In the genomic region with DNA sequence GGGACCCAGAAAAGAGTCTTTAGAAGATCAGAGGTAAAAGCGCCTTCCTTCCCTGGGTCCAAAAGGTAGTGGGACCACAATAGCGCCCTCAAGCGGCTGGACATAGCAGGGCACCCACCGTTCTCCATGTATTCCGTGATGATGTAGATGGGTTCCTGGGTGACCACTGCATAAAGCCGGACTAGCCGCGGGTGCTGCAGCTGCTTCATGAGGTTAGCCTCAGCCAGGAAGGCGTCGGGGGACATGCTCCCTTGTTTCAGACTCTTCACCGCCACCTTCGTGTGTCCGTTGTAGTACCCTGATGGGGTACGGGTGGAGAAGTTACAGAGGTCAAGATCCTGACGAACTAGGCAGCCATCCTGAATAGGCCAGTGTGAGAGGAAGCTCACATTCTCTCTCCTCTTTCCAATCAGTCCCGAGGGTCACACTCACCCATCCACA, we compare ENCODE assay signal across 8 mouse cellular contexts. TPM values are rescaled to one million over a fixed set of nuclear protein-coding genes. Genes with fewer than 3 reads are reported as not detected.
DNase-seq lines count a peak whose midpoint lies in the region; ATAC-seq and TF ChIP-seq lines count a peak whose summit lies in the region.

No protein-coding gene starts in this region.

- no peak for TF ChIP-seq EP300 in lung, postnatal 0 days (IDR thresholded peaks at IDR 0.05)

- no peaks in the 10 kb centered on the region for H3K27me3 ChIP-seq in heart, embryonic 16.5 days (ENCODE audit: control insufficient read depth, insufficient read depth, low read length)
- H3K27me3 ChIP-seq in lung, postnatal 0 days (replicated peaks; ENCODE audit: insufficient read depth, low read length): no peaks in the 10 kb centered on the region

- ATAC-seq in heart, embryonic 16.5 days (replicated peaks; ENCODE audit: extremely low read depth, insufficient read depth, low FRiP score): 0 out of 2 replicates have a peak, but pooled peaks have one; percentile 5
- ATAC-seq in lung, postnatal 0 days: peak; percentile 46
- peak; percentile 54; the same call in 1 of the 2 replicates for ATAC-seq in neutrophil, adult 5-6 weeks (ENCODE audit: extremely low read depth, insufficient number of reproducible peaks, low FRiP score, poor library complexity, severe bottlenecking)

- H3K9me3 ChIP-seq in heart, embryonic 16.5 days (replicated peaks; ENCODE audit: control insufficient read depth, low read length): no peaks in the 10 kb centered on the region
- H3K9me3 ChIP-seq in lung, postnatal 0 days (ENCODE audit: low read length): no peaks in the 10 kb centered on the region

- peaks cover 11% of the 10 kb centered on the region for H3K4me1 ChIP-seq in heart, embryonic 16.5 days (ENCODE audit: control insufficient read depth, insufficient read depth, low read length)
- H3K4me1 ChIP-seq in lung, postnatal 0 days (ENCODE audit: insufficient read depth, low read depth, low read length): peaks cover 12% of the 10 kb centered on the region; the same call in 1 of the 2 replicates

- H3K4me3 ChIP-seq in heart, embryonic 16.5 days (ENCODE audit: low read length): peak overlapping the region; percentile 60
- peak overlapping the region; percentile 49 for H3K4me3 ChIP-seq in lung, postnatal 0 days (ENCODE audit: low read depth, low read length)

- peak; percentile 85 for DNase-seq in 416B (ENCODE audit: low read depth)
- DNase-seq in adrenal gland, adult 2 months: peak; percentile 77
- peak; percentile 84 for DNase-seq in embryo, embryonic 10 days (ENCODE audit: low spot score)
- peak; percentile 41 to 79 for DNase-seq in kidney, postnatal 36 days
- DNase-seq in lung, postnatal 0 days (ENCODE audit: low spot score): peak; percentile 61
- peak; percentile 75 for DNase-seq in thymus, postnatal 4 days

- peak; percentile 80 for TF ChIP-seq CTCF in lung, postnatal 0 days (IDR thresholded peaks at IDR 0.05)

- H3K4me2 ChIP-seq in heart, embryonic 16.5 days (ENCODE audit: low read depth, low read length): peak overlapping the region; percentile 94
- peak overlapping the region; percentile 89 for H3K4me2 ChIP-seq in lung, postnatal 0 days (replicated peaks; ENCODE audit: low read depth, low read length)

- no peak overlapping the region for H3K27ac ChIP-seq in heart, embryonic 16.5 days (ENCODE audit: low read length)
- H3K27ac ChIP-seq in lung, postnatal 0 days (ENCODE audit: low read length): no peak overlapping the region

- H3K36me3 ChIP-seq in heart, embryonic 16.5 days (ENCODE audit: control insufficient read depth, insufficient read depth): no peaks in the 10 kb centered on the region
- H3K36me3 ChIP-seq in lung, postnatal 0 days (ENCODE audit: insufficient read depth, low read length): no peaks in the 10 kb centered on the region

- H3K9ac ChIP-seq in heart, embryonic 16.5 days (ENCODE audit: low read length): peak overlapping the region; percentile 72
- H3K9ac ChIP-seq in lung, postnatal 0 days (replicated peaks; ENCODE audit: low read depth): no peak overlapping the region

- WGBS in heart, embryonic 16.5 days: 9% methylated on average over 16 of the region's 16 CpGs
- WGBS in lung, postnatal 0 days: 3% methylated on average over 16 of the region's 16 CpGs

RNA-seq across cellular contexts. Expression of a gene that starts 12.9 kb away (rescaled TPM):
- 10 to 100 TPM; 44.4 to 53.9 TPM for total RNA-seq in adrenal gland, adult 2 months (2021)
- 17.2 and 18.4 TPM in 2 replicates for polyA plus RNA-seq in adrenal gland, adult 2 months (2012; rRNA removed)
- polyA plus RNA-seq in heart, embryonic 16.5 days (2015; fragmentation: Nextera tagmentation; extraction: Ambion mirVana): 123 and 139 TPM in 2 replicates
- polyA plus RNA-seq in lung, postnatal 0 days (2015; fragmentation: Nextera tagmentation; extraction: Ambion mirVana): 101 and 110 TPM in 2 replicates
- total RNA-seq in neutrophil, adult 5-6 weeks (2017): 81.6 and 87.7 TPM in 2 replicates

RNA-seq across cellular contexts. Expression of a gene that starts 18.0 kb away (rescaled TPM):
- total RNA-seq in adrenal gland, adult 2 months (2021): 1 to 10 TPM; 3.2 to 4.1 TPM
- polyA plus RNA-seq in adrenal gland, adult 2 months (2012; rRNA removed): 1.2 and 1.7 TPM in 2 replicates
- polyA plus RNA-seq in heart, embryonic 16.5 days (2015; fragmentation: Nextera tagmentation; extraction: Ambion mirVana): 45.9 and 121 TPM in 2 replicates
- polyA plus RNA-seq in lung, postnatal 0 days (2015; fragmentation: Nextera tagmentation; extraction: Ambion mirVana): 2.5 TPM in 2 replicates
- total RNA-seq in neutrophil, adult 5-6 weeks (2017): 54.2 and 70.1 TPM in 2 replicates

RNA-seq across cellular contexts. Expression of a gene that starts 22.9 kb away (rescaled TPM):
- total RNA-seq in adrenal gland, adult 2 months (2021): 10 to 100 TPM; 29.6 to 31.1 TPM
- polyA plus RNA-seq in adrenal gland, adult 2 months (2012; rRNA removed): 53.7 and 75.5 TPM in 2 replicates
- 5.1 and 5.7 TPM in 2 replicates for polyA plus RNA-seq in heart, embryonic 16.5 days (2015; fragmentation: Nextera tagmentation; extraction: Ambion mirVana)
- 3.2 and 4.5 TPM in 2 replicates for polyA plus RNA-seq in lung, postnatal 0 days (2015; fragmentation: Nextera tagmentation; extraction: Ambion mirVana)
- 0.98 TPM in 1 of 2 replicates, not detected in the other for total RNA-seq in neutrophil, adult 5-6 weeks (2017)

RNA-seq across cellular contexts. Expression of a gene that starts 42.1 kb away (rescaled TPM):
- total RNA-seq in adrenal gland, adult 2 months (2021): 10 to 100 TPM; 39.8 to 46.4 TPM
- polyA plus RNA-seq in adrenal gland, adult 2 months (2012; rRNA removed): 48.8 and 67.4 TPM in 2 replicates
- polyA plus RNA-seq in heart, embryonic 16.5 days (2015; fragmentation: Nextera tagmentation; extraction: Ambion mirVana): 262 and 287 TPM in 2 replicates
- 175 and 224 TPM in 2 replicates for polyA plus RNA-seq in lung, postnatal 0 days (2015; fragmentation: Nextera tagmentation; extraction: Ambion mirVana)
- total RNA-seq in neutrophil, adult 5-6 weeks (2017): 97.5 and 100 TPM in 2 replicates

RNA-seq across cellular contexts. Expression of a gene that starts 45.0 kb away (rescaled TPM):
- 100 to 1,000 TPM; 171 to 194 TPM for total RNA-seq in adrenal gland, adult 2 months (2021)
- 147 and 171 TPM in 2 replicates for polyA plus RNA-seq in adrenal gland, adult 2 months (2012; rRNA removed)
- polyA plus RNA-seq in heart, embryonic 16.5 days (2015; fragmentation: Nextera tagmentation; extraction: Ambion mirVana): 178 and 180 TPM in 2 replicates
- 140 and 161 TPM in 2 replicates for polyA plus RNA-seq in lung, postnatal 0 days (2015; fragmentation: Nextera tagmentation; extraction: Ambion mirVana)
- total RNA-seq in neutrophil, adult 5-6 weeks (2017): 72.7 and 74.6 TPM in 2 replicates

Comparison
In these comparisons a context has a peak if more than half of its experiments do, and no peak if none do; other contexts are left out.
1. RNA of a gene that starts 18.0 kb away (polyA plus RNA-seq): 45.9 to 121 TPM in heart, embryonic 16.5 days; 2.5 TPM in lung, postnatal 0 days and 1.2 to 1.7 TPM in adrenal gland, adult 2 months; every median in the first group is over 10 times any median in the second.
2. Peak in every context shown above with its lines, with median percentiles within 50 percentile points of each other: DNase-seq and ATAC-seq.